Mouse (Mus musculus) cerebellum, adult 2 months (tissue): Measurements from ENCODE around the gene Olfr821. TPM values are rescaled to one million over a fixed set of nuclear protein-coding genes. Genes with fewer than 3 reads are reported as not detected.
"Not testable (repeated sequence)": the region's sequence is repeated elsewhere in the genome, so short reads cannot be mapped to it uniquely, and the experiment has no call there.

Source experiments
- DNase-seq, 2 experiments: peaks; one replicate each; pipeline ENCODE4 v3.0.0; 2021
- H3K27ac ChIP-seq: fragments of 200-500 bp; 2 replicates; pipeline ENCODE4 v1.5.1; 2012; ENCODE audit warnings: low read length, control low read depth, inconsistent platforms; ENCODE audit not compliant: insufficient read depth
- H3K27me3 ChIP-seq: fragments of 200-500 bp; 2 replicates; pipeline ENCODE4 v1.6.1; 2012; ENCODE audit warnings: inconsistent platforms, mild to moderate bottlenecking, low read length, moderate library complexity; ENCODE audit not compliant: control insufficient read depth, insufficient read depth
- H3K4me1 ChIP-seq: fragments of 200-500 bp; 2 replicates; pipeline ENCODE4 v1.6.1; 2011; ENCODE audit warnings: low read length; ENCODE audit not compliant: control insufficient read depth, insufficient read depth
- H3K4me3 ChIP-seq: fragments of 200-500 bp; replicated peaks from 2 replicates; pipeline ENCODE3; 2011; ENCODE audit warnings: mild to moderate bottlenecking, low read depth, low read length, control low read depth; ENCODE audit not compliant: insufficient read depth
- CTCF ChIP-seq: fragments of 200-500 bp; IDR thresholded peaks from 2 replicates; pipeline ENCODE4 v1.5.1; 2011; ENCODE audit warnings: low read depth, mild to moderate bottlenecking, control low read depth, low read length, moderate library complexity, borderline replicate concordance; ENCODE audit not compliant: insufficient read depth
- POLR2A ChIP-seq: fragments of 200-500 bp; IDR thresholded peaks from 2 replicates; pipeline ENCODE4 v1.6.1; 2011; ENCODE audit warnings: low read length, control low read depth, borderline replicate concordance; ENCODE audit not compliant: insufficient read depth
- WGBS: fragments of 180-500 bp; shearing (Covaris S2); methylation state at CpG from one replicate; pipeline ENCODE4 v1.1.7; 2018; 5-methylcytosine and 5-hydroxymethylcytosine counted together
- polyA plus RNA-seq: library from polyadenylated mRNA; depleted of rRNA; stranded (reverse); fragments of >200 nt; gene quantifications from 2 replicates; pipeline ENCODE4 v1.2.3, GENCODE M21; 2012; rRNA removed

Olfr821 gene
- not detected in 2 replicates for polyA plus RNA-seq

GRCm38 (mm10) chr10:130030048-130030447 is at the start of gene Olfr821:
Olfr821 (plus strand) TSS chr10:130030348.
- no peaks in the 10 kb centered on the region for H3K27me3 ChIP-seq
- H3K4me1 ChIP-seq: no peaks in the 10 kb centered on the region
- TF ChIP-seq POLR2A (no peak), CTCF (no peak)
- H3K4me3 ChIP-seq: no peak within 1 kb of the TSS
- no peak within 1 kb of the TSS for H3K27ac ChIP-seq
- DNase-seq: no peak

- not testable (repeated sequence) for H3K4me1 ChIP-seq, H3K27ac ChIP-seq, H3K27me3 ChIP-seq, DNase-seq, H3K4me3 ChIP-seq
- no CpG with 5 or more reads among the region's 3 CpGs for WGBS
Observed at GRCm38 (mm10) chr10:129981867-129982266, 48.3 kb upstream of the Olfr821 start.

DNA sequence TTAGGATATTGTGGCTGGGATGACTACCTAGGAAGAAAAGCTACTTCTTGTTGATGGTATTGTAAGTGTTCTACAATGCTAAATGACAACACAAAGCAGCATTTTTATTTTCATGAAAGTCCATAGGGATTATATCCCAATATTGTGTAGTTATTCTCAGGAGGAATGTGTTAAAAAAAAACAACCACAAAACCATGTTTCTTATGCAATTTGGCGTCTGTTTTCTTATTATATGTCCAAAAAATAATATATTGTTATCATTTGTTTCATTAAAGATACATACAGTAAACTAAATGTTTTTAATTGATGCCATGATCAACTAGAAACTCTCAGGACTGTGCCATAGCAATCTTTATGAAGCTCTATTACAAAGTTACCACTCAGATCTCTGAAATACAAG is 45.2 kb upstream of the Olfr821 start, which contains the start of gene Gm10310:
Gm10310 (minus strand) TSS at position 101 of the 400 bp plus-strand sequence.
- no CpG with 5 or more reads among the region's 1 CpGs for WGBS
- H3K27me3 ChIP-seq, DNase-seq, H3K4me3 ChIP-seq, H3K4me1 ChIP-seq, H3K27ac ChIP-seq: not testable (repeated sequence)

- H3K4me3 ChIP-seq, DNase-seq, H3K27ac ChIP-seq, H3K4me1 ChIP-seq, H3K27me3 ChIP-seq: not testable (repeated sequence)
- WGBS: 86% methylated on average over 4 of the region's 4 CpGs
Observed at GRCm38 (mm10) chr10:130004104-130004503, 26.0 kb upstream of the Olfr821 start.

- H3K27ac ChIP-seq, H3K27me3 ChIP-seq, H3K4me1 ChIP-seq, H3K4me3 ChIP-seq, DNase-seq: not testable (repeated sequence)
- 85% methylated on average over 4 of the region's 4 CpGs for WGBS
Observed at GRCm38 (mm10) chr10:130005366-130005765, 24.8 kb upstream of the Olfr821 start.

GRCm38 (mm10) chr10:130012321-130012720 is 17.8 kb upstream of the Olfr821 start, which contains the start of gene Olfr820:
Olfr820 (plus strand) TSS chr10:130012621.
- no peak for TF ChIP-seq CTCF
- TF ChIP-seq POLR2A: no peak
- Histone ChIP-seq H3K27me3 (no peaks in the 10 kb centered on the region), H3K27ac (no peak within 1 kb of the TSS), H3K4me1 (no peaks in the 10 kb centered on the region), H3K4me3 (no peak within 1 kb of the TSS)
- no peak for DNase-seq

- H3K27ac ChIP-seq: no peak overlapping the region
- WGBS: 66% methylated on average over 6 of the region's 6 CpGs
- TF ChIP-seq POLR2A (no peak), CTCF (no peak)
- H3K27me3 ChIP-seq: no peaks in the 10 kb centered on the region
- H3K4me1 ChIP-seq: no peaks in the 10 kb centered on the region
- DNase-seq: no peak
- no peak overlapping the region for H3K4me3 ChIP-seq
Observed at GRCm38 (mm10) chr10:130037096-130037495, 6.9 kb downstream of the Olfr821 start.

DNA sequence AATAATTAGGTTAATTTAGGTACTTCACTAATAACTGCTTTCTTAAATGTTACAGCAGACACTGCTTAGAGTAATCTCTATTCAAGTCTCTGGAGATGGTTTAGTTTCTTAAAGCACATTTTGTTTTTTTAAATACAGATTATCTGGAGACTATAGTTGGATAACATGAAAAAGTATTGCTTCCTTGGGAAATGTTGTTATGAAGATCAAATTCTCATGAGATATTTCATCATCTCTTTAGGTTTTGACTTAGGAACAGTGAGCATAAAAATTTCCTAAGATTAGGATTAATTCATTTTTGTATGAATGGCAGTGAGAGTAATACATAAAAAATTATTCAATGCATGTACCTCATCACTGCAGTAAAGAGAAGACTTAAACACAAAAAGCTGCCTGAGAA is 40.8 kb downstream of the Olfr821 start, which contains the start of gene Olfr822:
Olfr822 (plus strand) TSS at position 301 of the 400 bp plus-strand sequence.
- no peaks in the 10 kb centered on the region for H3K27me3 ChIP-seq
- no peak within 1 kb of the TSS for H3K27ac ChIP-seq
- no peak for TF ChIP-seq CTCF
- no peak for TF ChIP-seq POLR2A
- H3K4me3 ChIP-seq: no peak within 1 kb of the TSS
- no peak for DNase-seq
- no peaks in the 10 kb centered on the region for H3K4me1 ChIP-seq

Other genes with a start within 250 kb of the Olfr821 start
- gene Olfr810, start 235.4 kb upstream of the Olfr821 start, polyA plus RNA-seq: not detected in 2 replicates
- not detected in 2 replicates for gene Olfr811, start 226.0 kb upstream of the Olfr821 start, polyA plus RNA-seq
- gene Olfr812, start 184.3 kb upstream of the Olfr821 start, polyA plus RNA-seq: not detected in 2 replicates
- gene Olfr813, start 175.0 kb upstream of the Olfr821 start, polyA plus RNA-seq: not detected in 2 replicates
- not detected in 2 replicates for gene Olfr814, start 150.5 kb upstream of the Olfr821 start, polyA plus RNA-seq
- not detected in 2 replicates for gene Olfr815, start 124.5 kb upstream of the Olfr821 start, polyA plus RNA-seq
- not detected in 2 replicates for gene Olfr816, start 114.8 kb upstream of the Olfr821 start, polyA plus RNA-seq
- not detected in 2 replicates for gene Olfr818, start 81.2 kb upstream of the Olfr821 start, polyA plus RNA-seq
- gene Olfr819, start 63.1 kb upstream of the Olfr821 start, polyA plus RNA-seq: not detected in 2 replicates
- not detected in 2 replicates for gene Olfr247, start 54.2 kb upstream of the Olfr821 start, polyA plus RNA-seq
- not detected in 2 replicates for gene Gm10310, start 45.3 kb upstream of the Olfr821 start, polyA plus RNA-seq
- not detected in 2 replicates for gene Olfr820, start 17.7 kb upstream of the Olfr821 start, polyA plus RNA-seq
- not detected in 2 replicates for gene Olfr822, start 40.9 kb downstream of the Olfr821 start, polyA plus RNA-seq
- gene Olfr823, start 85.0 kb downstream of the Olfr821 start, polyA plus RNA-seq: not detected in 2 replicates
- not detected in 2 replicates for gene Olfr824, start 99.7 kb downstream of the Olfr821 start, polyA plus RNA-seq
- not detected in 2 replicates for gene Olfr825, start 136.4 kb downstream of the Olfr821 start, polyA plus RNA-seq
- not detected in 2 replicates for gene Olfr826, start 153.8 kb downstream of the Olfr821 start, polyA plus RNA-seq
- gene Olfr827, start 184.1 kb downstream of the Olfr821 start, polyA plus RNA-seq: not detected in 2 replicates
- gene Neurod4, start 249.9 kb downstream of the Olfr821 start, polyA plus RNA-seq: 0.30 and 0.38 TPM in 2 replicates